ENCODE assay signal across 14 mouse cellular contexts in the genomic region with DNA sequence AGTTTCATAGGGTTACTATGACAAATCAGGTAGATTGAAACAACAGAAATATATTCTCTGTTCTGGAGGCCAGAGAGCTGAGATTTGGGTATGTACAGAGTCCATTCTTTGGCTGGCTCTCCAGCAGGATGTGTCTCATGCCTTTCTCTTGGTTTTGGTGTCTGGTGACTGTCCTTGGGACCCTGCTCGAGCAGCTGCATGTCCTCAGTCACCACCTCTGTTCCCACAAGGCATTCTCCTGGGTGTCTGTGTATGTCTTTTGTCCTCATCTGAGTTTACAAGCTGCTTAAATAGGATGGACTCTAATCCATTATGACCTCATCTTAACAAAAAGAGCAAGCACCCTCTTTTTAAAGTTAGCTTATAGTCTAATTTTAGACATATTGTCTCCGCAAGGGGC.
"Had no signal": no experiment of that assay in that cellular context is flagged by ENCODE, and none has a peak within 500 bp of the region (broad histone marks: within the 10 kb centered on the region; RNA-seq: fewer than 3 reads in every experiment).

No protein-coding gene starts in this region.

- H3K4me3 ChIP-seq: liver, embryonic 12.5 days; lung, embryonic 15.5 days; megakaryocyte, embryonic 14.5 days; midbrain, embryonic 12.5 days; neural tube, embryonic 12.5 days; stomach, embryonic 15.5 days had no signal

- H3K4me1 ChIP-seq: liver, embryonic 12.5 days; lung, embryonic 15.5 days; midbrain, embryonic 12.5 days; neural tube, embryonic 12.5 days; stomach, embryonic 15.5 days had no signal

- H3K27me3 ChIP-seq: liver, embryonic 12.5 days; lung, embryonic 15.5 days; megakaryocyte, embryonic 14.5 days; midbrain, embryonic 12.5 days; neural tube, embryonic 12.5 days; stomach, embryonic 15.5 days had no signal

- H3K9ac ChIP-seq: liver, embryonic 12.5 days; liver, embryonic 14.5 days; lung, embryonic 15.5 days; midbrain, embryonic 12.5 days; neural tube, embryonic 12.5 days; stomach, embryonic 15.5 days had no signal

- H3K4me2 ChIP-seq: liver, embryonic 12.5 days; lung, embryonic 15.5 days; midbrain, embryonic 12.5 days; neural tube, embryonic 12.5 days; stomach, embryonic 15.5 days had no signal

- H3K36me3 ChIP-seq: liver, embryonic 12.5 days; lung, embryonic 15.5 days; midbrain, embryonic 12.5 days; neural tube, embryonic 12.5 days; stomach, embryonic 15.5 days had no signal

- DNase-seq: midbrain, embryonic 14.5 days; right cerebral cortex, postnatal 14 days; thymus, adult 2 months; thymus, postnatal 25 days; thymus, postnatal 4 days had no signal

- H3K9me3 ChIP-seq: liver, embryonic 12.5 days; lung, embryonic 15.5 days; midbrain, embryonic 12.5 days; neural tube, embryonic 12.5 days; stomach, embryonic 15.5 days had no signal

- H3K27ac ChIP-seq: liver, embryonic 12.5 days; liver, embryonic 14.5 days; lung, embryonic 15.5 days; macrophage; midbrain, embryonic 12.5 days; neural tube, embryonic 12.5 days; stomach, embryonic 15.5 days; stomach, postnatal 0 days had no signal

- ATAC-seq: liver, embryonic 12.5 days had no signal
